Mouse (Mus musculus) embryonic facial prominence, embryonic 11.5 days (tissue): Measurements from ENCODE around the gene Exoc6b. TPM values are rescaled to one million over a fixed set of nuclear protein-coding genes. Genes with fewer than 3 reads are reported as not detected.

ENCODE experiments used
- ATAC-seq: fragments of 200-750 bp; cut with Nextera tagmentation; replicated peaks from 2 replicates; pipeline ENCODE4 v1.8.0; 2017; ENCODE audit warnings: low read depth; ENCODE audit not compliant: insufficient number of reproducible peaks, low FRiP score, low TSS enrichment
- DNase-seq: peaks from one replicate; pipeline ENCODE4 v3.0.0-alpha.2; 2015; ENCODE audit warnings: low spot score
- H3K27ac ChIP-seq: fragments of 300-500 bp; sonication (generic); replicated peaks from 2 replicates; pipeline ENCODE4 v1.5.1; 2014; ENCODE audit warnings: mild to moderate bottlenecking, low read depth, low read length, control low read depth
- H3K27me3 ChIP-seq: fragments of 300-500 bp; sonication (generic); 2 replicates; pipeline ENCODE4 v1.6.1; 2014; ENCODE audit warnings: mild to moderate bottlenecking, low read length, moderate library complexity, mixed read lengths; ENCODE audit not compliant: control insufficient read depth, insufficient read depth
- H3K36me3 ChIP-seq: fragments of 300-500 bp; sonication (generic); replicated peaks from 2 replicates; pipeline ENCODE4 v1.6.1; 2014; ENCODE audit warnings: low read depth, mild to moderate bottlenecking, low read length, moderate library complexity, mixed read lengths; ENCODE audit not compliant: control insufficient read depth, insufficient read depth
- H3K4me1 ChIP-seq: fragments of 300-500 bp; sonication (generic); 2 replicates; pipeline ENCODE4 v1.6.1; 2014; ENCODE audit warnings: low read length, mixed read lengths; ENCODE audit not compliant: control insufficient read depth, insufficient read depth
- H3K4me2 ChIP-seq: fragments of 300-500 bp; sonication (generic); 2 replicates; pipeline ENCODE4 v1.6.1; 2014; ENCODE audit warnings: low read depth, mild to moderate bottlenecking, control low read depth, low read length, moderate library complexity
- H3K4me3 ChIP-seq: fragments of 300-500 bp; sonication (generic); 2 replicates; pipeline ENCODE4 v1.5.1; 2014; ENCODE audit warnings: low read depth, low read length, control low read depth
- H3K9ac ChIP-seq: fragments of 300-500 bp; sonication (generic); replicated peaks from 2 replicates; pipeline ENCODE4 v1.6.1; 2014; ENCODE audit warnings: mild to moderate bottlenecking, control low read depth, low read length
- H3K9me3 ChIP-seq: fragments of 300-500 bp; sonication (generic); replicated peaks from 2 replicates; pipeline ENCODE4 v1.6.1; 2016; ENCODE audit warnings: mild to moderate bottlenecking, low read length, inconsistent platforms, mixed read lengths; ENCODE audit not compliant: control insufficient read depth
- WGBS: fragments of 180-500 bp; shearing (Covaris S2); extraction: QIAGEN DNeasy Blood & Tissue Kit; methylation state at CpG from one replicate; pipeline ENCODE4 v1.1.7; 2014; 5-methylcytosine and 5-hydroxymethylcytosine counted together
- polyA plus RNA-seq: library from polyadenylated mRNA; unstranded; fragments of >200 nt; fragmentation: Nextera tagmentation; extraction: Ambion mirVana; gene quantifications from 2 replicates; pipeline ENCODE4 v1.2.1, GENCODE M21; 2014

The Exoc6b gene
- polyA plus RNA-seq, 1 experiment from 2014 or later, result 36.0 TPM

DNA sequence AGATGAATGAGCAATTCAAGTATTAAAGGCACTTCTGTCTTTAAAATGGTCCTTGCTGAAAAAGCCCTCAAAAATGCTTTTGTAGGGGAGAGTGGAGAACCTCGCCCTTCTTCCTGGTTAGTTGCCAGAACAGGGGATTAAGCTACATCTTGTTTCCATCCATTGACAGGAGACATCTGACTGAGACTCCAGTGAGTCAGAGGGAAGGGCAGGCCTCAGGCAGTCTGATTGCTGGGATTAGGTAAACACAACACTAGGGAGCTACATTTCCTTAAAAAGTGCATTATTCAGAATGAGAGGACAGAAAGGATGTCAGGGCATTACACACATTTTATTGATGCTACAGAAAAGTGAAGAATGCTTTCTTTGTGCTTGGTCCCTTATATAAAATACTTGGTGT is 293.4 kb downstream of the Exoc6b start:
- Histone ChIP-seq H3K27me3 (no peaks in the 10 kb centered on the region), H3K4me1 (no peaks in the 10 kb centered on the region), H3K9me3 (no peaks in the 10 kb centered on the region), H3K27ac (no peak overlapping the region), H3K9ac (no peak overlapping the region), H3K4me2 (no peak overlapping the region), H3K4me3 (no peak overlapping the region), H3K36me3 (no peaks in the 10 kb centered on the region)
- ATAC-seq, result no peak
- no peak for DNase-seq
- 39% methylated on average over 1 of the region's 1 CpGs for WGBS

DNA sequence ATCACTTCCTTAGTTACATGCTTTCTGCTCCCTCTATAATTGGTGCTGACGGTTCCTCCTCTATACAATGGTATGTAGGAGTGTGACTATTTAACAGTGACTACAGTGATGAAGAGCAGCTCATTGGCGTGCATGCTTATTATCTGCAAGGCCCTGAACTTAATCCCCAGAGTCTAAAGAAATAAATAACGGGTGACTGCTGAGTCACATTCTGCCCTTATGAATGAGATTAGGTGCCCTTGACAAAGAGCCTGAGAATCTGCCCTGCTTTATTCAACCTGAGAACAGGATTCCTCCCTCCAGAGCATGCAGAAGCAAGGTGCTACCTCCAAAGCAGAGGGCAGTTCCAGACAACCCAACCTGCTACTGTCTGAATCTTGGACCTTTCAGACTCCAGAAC is 314.0 kb downstream of the Exoc6b start:
- no peak for ATAC-seq

DNA sequence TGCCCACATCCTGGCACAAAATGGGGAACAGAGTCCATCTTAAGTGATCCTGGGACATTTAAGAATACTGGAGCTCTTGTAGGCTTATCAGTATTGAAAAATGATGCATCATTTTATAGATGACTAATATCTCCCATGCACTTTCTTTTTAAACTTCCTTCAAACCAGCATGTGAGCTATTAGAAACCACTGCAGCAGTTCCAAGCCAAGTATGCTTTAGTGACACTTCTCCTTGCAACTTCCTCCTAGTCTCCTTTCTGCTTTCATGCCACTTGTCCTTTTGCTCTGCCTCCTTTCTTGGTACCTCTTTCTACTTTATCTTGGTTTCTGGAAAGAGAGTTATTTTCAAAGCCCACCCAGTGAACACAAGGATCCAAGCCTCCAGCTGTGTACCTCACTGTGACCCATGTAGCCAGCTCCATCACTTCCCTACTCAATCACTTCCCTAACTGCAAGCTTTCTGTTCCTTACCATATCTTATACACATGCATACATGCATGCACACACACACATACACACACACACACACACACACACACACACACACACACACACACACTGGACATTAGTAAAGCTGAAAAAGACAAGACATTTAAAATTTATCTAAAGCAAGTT is 316.4 kb downstream of the Exoc6b start:
- Histone ChIP-seq H3K4me3 (no peak overlapping the region), H3K4me2 (no peak overlapping the region), H3K27me3 (no peaks in the 10 kb centered on the region), H3K27ac (no peak overlapping the region), H3K9ac (no peak overlapping the region), H3K9me3 (no peaks in the 10 kb centered on the region), H3K4me1 (no peaks in the 10 kb centered on the region), H3K36me3 (no peaks in the 10 kb centered on the region)
- DNase-seq (no peak), ATAC-seq (no peak)

More for the DNA sequence above, 314.0 kb downstream of the Exoc6b start:
- Histone ChIP-seq H3K27me3 (no peaks in the 10 kb centered on the region), H3K27ac (no peak overlapping the region), H3K4me3 (no peak overlapping the region), H3K9ac (no peak overlapping the region), H3K4me1 (no peaks in the 10 kb centered on the region), H3K4me2 (no peak overlapping the region), H3K36me3 (no peaks in the 10 kb centered on the region), H3K9me3 (no peaks in the 10 kb centered on the region)
- no peak for DNase-seq
- WGBS, result 73% methylated on average over 3 of the region's 3 CpGs

DNA sequence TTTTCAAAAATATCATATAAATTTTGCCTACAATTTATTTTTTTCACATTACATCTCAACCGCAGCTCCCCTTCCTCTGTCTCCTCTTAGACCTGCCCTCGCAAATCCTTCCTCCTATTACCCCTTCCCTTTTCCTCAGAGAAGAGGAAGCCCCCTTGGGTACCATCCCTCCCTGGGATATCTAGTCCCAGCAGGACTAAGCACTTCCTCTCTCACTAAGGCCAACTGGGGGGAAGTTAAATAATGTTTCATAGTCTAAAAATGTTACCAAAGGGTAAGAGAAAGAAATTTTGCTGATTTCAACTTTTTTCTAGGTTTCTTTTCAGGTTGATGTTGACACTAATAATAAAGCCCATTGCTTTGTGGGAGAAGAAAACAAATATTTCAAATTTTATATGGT is 317.9 kb downstream of the Exoc6b start:
- H3K4me2 ChIP-seq, result no peak overlapping the region
- no peaks in the 10 kb centered on the region for H3K4me1 ChIP-seq
- no peaks in the 10 kb centered on the region for H3K27me3 ChIP-seq
- H3K9me3 ChIP-seq, result no peaks in the 10 kb centered on the region
- DNase-seq (no peak), ATAC-seq (no peak)
- no peak overlapping the region for H3K4me3 ChIP-seq
- no peaks in the 10 kb centered on the region for H3K36me3 ChIP-seq
- H3K27ac ChIP-seq, result no peak overlapping the region
- H3K9ac ChIP-seq, result no peak overlapping the region
- WGBS, result 78% methylated on average over 2 of the region's 2 CpGs

DNA sequence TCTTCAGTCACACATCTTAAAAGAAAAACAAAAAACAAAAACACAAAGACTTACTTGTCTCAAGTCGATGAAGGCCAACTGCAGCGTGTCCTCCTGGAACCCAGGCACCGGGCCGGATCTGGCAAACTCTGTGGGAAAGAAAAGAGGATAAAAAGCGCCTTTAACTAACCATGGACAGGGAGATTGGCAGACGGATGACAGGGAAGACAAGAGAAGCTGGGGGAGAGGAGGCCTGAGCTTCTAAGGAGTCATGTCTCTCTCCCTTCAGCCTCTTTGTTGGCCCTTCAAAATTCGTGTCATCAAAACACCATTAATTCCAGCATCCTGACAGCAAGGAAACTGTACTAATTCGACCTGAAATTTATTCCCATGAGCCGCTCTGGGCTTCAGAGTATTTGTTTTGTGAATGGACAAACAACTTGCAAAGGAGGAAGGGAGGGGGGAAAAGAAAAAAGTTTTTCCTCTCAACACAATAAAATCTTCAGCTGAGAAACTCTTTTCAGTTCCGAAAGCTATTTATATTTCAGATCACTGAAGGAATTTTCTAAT is 322.4 kb downstream of the Exoc6b start:
- no peak for DNase-seq
- no peaks in the 10 kb centered on the region for H3K4me1 ChIP-seq
- no peaks in the 10 kb centered on the region for H3K27me3 ChIP-seq
- H3K9me3 ChIP-seq, result no peaks in the 10 kb centered on the region
- H3K27ac ChIP-seq, result no peak overlapping the region
- no peaks in the 10 kb centered on the region for H3K36me3 ChIP-seq
- no peak overlapping the region for H3K4me2 ChIP-seq
- ATAC-seq, result no peak
- no peak overlapping the region for H3K4me3 ChIP-seq
- WGBS, result 34% methylated on average over 10 of the region's 10 CpGs
- no peak overlapping the region for H3K9ac ChIP-seq

DNA sequence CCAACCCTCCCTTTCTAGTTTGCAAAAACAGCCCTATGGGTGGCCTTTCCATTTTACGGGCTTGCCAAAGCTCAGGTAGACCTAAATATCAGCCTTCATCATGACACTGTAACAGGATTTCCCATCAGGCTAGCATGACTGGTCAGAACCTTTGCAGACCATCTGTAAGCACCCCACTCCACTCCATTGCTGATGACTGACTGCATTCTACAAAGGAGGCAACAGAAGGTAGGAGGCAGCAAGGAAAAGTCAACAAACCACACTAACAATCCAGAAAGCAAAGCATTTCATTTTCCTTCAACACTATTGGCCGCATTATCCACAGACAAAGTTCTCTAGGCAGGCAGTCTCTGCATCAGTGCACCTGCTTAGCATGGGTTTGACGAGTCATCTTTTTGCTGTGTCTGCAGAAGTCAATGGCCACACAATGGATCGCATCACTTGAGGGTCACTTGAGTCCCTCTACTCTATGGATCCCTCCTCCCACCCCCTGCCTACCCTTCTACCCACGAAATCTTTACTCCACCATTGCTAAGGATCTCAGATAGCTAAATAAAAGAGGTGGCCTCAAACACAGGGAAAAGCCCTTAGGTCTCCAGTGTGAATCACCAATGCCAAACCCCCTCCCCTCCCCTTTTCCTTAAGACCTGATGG is 323.0 kb downstream of the Exoc6b start:
- no peaks in the 10 kb centered on the region for H3K36me3 ChIP-seq
- H3K27ac ChIP-seq, result no peak overlapping the region
- no peaks in the 10 kb centered on the region for H3K4me1 ChIP-seq
- ATAC-seq, result 0 out of 2 replicates have a peak, but pooled peaks have one; percentile 39
- no peaks in the 10 kb centered on the region for H3K27me3 ChIP-seq
- H3K4me3 ChIP-seq, result no peak overlapping the region
- 69% methylated on average over 5 of the region's 5 CpGs for WGBS
- no peak overlapping the region for H3K9ac ChIP-seq
- no peak overlapping the region for H3K4me2 ChIP-seq
- no peaks in the 10 kb centered on the region for H3K9me3 ChIP-seq
- no peak for DNase-seq

DNA sequence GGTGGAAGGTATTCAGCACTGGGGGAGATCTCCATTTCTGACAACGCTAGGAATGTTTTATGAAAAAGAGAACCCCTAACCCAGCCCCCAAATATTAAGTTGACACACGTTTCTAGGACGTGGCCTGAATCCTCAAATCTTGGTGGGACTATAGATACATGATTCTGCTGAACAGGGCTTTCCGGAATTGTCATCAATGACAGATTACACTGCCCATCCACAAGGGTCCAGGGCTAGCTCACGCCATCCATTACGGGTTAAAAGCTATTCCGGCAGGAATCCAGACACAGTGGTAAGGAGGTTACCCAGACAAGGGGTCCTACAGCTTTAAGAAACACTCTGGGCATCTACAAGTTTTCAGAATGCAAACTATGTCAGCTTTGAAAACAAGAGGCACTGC is 323.7 kb downstream of the Exoc6b start:
- WGBS, result 92% methylated on average over 7 of the region's 7 CpGs
- Histone ChIP-seq H3K9ac (no peak overlapping the region), H3K27me3 (no peaks in the 10 kb centered on the region), H3K4me2 (no peak overlapping the region), H3K4me1 (no peaks in the 10 kb centered on the region), H3K4me3 (no peak overlapping the region), H3K9me3 (no peaks in the 10 kb centered on the region), H3K27ac (no peak overlapping the region), H3K36me3 (no peaks in the 10 kb centered on the region)
- ATAC-seq, result no peak
- no peak for DNase-seq

DNA sequence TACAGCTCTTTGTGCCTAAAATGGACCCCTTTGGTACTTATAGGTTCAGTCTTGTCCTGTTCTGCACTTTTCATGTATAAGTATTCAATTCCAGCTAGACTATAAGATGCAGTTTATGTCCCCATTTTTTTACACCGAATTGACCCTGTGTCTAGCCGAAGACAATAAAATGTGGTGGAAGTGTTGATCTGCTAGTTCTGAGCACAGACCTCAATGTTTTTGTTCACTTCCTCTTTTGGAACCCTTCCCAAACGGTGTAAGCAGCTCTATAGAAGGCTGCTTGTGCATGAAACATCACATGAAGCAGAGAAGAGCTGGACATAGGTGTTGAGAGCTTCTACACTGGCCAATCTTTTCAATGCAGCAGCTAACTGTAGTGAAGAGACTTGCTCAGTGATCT is 327.1 kb downstream of the Exoc6b start:
- H3K4me1 ChIP-seq, result no peaks in the 10 kb centered on the region
- H3K9me3 ChIP-seq, result no peaks in the 10 kb centered on the region
- 80% methylated on average over 3 of the region's 3 CpGs for WGBS
- DNase-seq (no peak), ATAC-seq (no peak)
- no peak overlapping the region for H3K9ac ChIP-seq
- no peak overlapping the region for H3K27ac ChIP-seq
- H3K36me3 ChIP-seq, result no peaks in the 10 kb centered on the region
- H3K4me2 ChIP-seq, result no peak overlapping the region
- no peak overlapping the region for H3K4me3 ChIP-seq
- H3K27me3 ChIP-seq, result no peaks in the 10 kb centered on the region
